Mouse (Mus musculus): ENCODE data around the gene Ticrr.
A peak's percentile ranks its signal among the peaks of the same experiment; 100 is the strongest.

The Ticrr gene

DNA sequence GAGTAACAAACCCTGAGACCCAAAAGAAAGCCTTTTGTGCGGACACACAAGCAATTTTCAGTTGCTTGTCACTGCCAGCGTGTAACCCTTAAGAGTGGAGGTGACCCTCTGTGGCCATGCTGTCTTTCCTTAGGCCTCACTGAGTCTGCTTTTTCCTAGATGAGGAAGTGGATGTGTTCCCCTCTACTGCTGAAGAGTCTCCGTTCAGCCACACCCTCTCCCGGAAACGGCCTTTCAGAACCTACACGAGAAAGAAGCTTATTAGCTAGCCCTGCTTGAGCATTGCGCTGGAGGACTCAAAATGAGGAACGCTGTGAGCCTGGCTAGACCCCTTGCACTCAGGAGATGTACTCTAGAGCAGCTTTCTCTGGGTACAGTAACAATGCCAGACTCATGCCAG lies 36.5 kb downstream of the Ticrr start:
- no peak for DNase-seq

DNA sequence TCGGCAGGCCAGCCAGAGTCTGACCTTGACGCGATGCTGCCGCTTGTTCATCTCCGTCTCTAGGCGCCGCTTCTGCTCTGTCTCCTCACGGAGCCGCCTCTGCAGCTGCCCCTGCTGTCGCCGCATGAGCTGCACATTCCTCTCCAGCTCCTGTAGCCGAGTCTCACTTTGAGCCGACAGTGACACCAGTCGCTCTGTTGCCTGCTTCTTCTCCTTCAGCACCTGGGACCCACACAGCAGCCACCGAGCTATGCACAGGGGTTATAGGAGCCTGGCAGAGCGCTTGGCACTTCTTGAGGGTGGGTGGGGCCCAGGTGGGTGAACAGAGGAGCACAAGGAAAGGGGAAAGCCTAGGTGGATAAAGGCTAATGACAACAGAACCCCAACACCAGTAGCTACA lies 42.8 kb downstream of the Ticrr start:
- DNase-seq = no peak

DNA sequence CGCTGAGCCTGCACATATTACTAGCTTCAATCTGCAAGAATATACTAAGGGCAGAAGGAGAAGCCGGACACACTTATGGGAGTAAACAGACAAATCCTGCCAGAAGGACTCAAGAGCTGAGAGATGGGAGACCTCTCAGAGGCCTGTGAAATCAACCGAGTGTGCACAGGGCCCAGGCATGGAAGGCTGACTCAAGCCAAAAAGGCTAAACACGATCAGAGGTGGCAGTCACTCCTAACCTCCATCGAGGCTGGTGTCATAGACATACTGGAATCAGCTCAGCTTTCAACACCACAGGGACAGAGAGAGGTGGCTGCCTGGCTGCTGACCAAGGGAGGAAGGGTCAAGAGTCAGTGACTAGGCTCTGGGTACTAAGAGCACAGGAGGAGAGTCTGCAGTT lies 45.2 kb downstream of the Ticrr start:
- no peak for DNase-seq

DNA sequence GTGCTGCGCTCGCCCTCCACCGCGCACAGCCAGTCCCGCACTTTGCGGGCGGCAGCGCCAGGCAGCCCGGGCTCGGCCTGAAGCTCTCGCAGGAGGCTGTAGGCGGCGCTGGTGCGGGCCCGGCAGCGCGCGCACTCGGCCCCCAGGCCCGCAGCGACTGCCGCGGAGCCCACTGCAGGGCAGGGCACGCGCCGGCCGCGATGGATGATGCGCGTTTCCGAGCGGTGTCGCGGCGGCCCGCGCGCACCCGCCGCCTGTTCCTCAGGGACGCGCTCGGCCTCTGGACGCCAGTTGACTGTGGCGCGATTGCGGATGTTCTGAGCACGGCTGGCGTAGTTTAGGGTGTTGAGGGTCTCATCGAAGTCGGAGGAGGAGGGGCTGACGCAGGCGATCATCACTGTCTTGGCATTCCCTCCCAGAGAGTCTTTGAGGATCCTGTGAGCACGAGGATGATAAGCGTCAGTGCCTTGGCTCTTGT lies 50.2 kb downstream of the Ticrr start:
- DNase-seq = no peak

DNA sequence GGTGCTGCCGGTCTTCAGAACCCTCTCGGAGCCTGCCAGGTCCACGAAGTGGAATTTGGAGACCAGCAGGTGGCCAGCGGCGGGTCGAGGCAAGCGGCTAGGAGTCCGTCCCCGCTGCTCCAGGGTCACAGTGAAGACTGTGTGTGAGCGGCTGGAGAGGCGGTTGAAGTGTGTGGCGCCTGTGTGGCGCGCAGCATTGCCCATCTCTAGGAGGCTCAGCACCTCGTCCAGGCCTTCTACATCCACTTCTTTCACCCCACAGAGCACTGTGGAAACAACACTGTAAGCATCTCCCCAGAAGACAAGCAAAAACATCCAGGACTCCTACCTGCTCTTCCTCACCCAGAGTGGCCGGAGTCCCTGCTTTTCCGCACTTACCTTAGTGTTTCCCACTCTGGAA lies 50.8 kb downstream of the Ticrr start:
- no peak for DNase-seq

DNA sequence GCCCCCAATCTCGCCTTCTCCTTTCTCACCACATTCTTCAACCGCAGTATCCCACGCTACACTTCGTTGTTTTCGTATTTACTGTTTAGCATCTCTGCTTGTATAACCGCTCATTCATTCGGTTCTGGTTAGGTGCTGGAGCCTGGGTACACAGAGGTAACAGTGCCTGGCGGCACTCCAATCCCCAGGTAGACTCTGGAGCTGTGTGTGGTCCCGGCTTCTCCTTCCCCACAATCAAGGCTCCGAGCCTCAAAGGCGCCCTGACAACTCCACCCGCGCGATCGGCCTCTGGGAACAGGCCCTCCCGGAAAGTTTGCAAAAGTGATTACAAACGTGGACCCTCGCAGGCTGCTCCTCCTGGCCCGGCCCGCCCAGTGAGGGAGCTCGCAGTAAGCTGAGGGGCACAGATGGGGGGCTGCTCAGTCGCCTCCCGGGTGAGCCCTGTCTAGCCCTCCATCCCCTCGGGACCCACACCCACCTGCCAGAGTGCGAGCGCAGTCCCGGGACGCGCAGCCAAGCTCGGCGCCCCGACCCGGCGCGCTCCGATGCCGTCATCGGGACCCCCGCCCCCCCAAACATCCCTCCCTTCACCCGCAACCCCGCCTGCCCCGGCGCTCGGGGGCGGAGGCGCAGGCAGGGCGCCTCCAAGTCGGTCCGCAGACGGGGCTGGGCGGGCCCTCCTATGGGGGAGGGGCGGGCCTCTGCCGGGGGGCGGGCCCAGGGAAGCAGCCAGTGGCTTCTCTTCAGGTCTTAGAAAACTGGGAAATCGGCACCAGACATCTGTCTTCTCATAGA lies 55.4 kb downstream of the Ticrr start, which contains the start of gene Kif7:
Kif7 (minus strand) TSS at position 534 of the 795 bp plus-strand sequence.
- DNase-seq = peak; percentile 85

DNA sequence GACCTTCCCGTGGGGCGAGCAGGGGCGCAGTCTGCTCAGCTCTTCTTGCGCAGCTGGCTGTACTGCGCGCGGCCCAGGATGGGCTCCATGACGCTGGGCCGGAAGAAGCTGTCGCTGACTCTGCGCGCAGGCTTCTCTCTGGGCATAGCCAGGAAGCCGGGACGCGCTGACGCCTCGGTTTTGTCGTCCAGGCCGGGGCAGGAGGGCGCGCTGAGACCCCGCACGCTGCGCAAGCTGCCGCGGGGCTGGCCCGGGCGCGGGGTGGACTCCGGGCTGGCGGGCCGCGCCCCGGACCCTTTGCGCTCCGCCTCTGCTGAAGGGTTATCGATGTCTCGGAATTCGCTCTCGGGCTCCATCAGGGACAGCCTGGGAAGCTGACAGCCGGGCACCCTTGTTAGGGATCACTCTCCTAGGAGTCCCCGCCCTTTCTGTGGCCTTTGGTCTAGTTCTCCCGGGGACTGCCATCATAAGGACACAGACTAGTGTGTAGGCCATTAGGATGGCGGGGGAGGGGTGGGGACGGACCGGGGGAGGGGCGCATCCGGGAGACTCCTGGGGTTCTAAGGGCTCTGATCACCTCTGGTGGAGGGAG lies 61.5 kb downstream of the Ticrr start:
- peak; percentile 44 for DNase-seq

DNA sequence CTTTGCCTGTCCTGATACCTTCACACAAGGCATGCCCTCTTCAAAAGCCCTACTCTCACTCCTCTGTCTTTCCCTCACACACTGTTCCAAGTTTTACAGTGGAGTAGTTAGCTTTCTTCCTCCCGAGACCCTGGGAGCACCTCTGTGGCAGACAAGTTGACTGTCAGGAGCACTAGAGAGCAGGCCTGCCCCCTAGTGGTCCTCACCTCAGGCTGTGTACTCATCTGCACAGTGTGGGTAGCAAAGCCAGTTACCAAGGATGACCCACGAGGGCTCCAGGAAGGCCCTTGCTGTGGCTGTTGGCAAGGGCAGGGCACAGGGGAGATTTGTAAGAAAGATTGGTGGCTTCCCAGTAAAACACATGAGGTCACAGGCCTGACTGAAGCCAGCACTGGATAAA lies 67.1 kb downstream of the Ticrr start:
- DNase-seq = peak; percentile 63

DNA sequence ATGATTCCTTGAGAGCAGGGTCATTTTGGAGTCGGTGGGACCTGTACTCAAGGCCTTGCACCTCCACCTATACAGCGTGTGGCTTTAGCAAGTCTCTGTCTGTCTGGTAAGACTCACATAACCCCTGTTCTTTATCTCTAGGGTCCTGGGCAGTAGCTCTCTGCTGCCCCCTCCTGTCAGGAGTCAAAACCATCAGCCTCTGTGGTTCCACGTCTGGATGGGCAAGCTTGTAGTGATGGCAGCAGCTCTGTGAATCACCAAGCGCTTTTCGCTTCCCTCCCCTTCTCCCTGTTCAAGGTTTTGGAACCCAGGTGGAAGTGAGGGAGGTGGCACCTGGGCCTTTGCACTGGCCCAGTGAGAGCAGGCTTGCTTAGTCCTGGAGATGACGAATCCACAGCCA lies 68.2 kb downstream of the Ticrr start:
- DNase-seq = peak; percentile 61

DNA sequence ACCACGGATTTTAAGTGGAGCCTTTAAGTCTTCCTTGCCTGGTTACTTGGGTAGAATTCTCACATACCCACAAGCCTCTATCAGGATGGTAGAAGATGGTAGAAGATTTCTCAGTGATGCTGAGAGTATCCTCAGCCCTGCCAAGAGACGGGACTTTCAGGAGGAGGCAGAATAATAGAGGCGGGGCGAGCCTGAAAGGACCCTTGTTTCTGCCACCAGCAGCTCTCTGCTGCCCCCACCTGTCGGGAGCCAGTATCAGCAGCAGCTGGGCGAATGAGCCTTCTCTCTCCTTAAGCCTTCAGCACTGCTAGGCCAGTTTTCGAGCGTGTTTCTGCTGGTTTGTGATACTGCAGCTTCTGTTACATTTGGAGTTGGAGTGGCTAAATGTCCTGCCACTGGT lies 69.2 kb downstream of the Ticrr start:
- peak; percentile 69 for DNase-seq

DNA sequence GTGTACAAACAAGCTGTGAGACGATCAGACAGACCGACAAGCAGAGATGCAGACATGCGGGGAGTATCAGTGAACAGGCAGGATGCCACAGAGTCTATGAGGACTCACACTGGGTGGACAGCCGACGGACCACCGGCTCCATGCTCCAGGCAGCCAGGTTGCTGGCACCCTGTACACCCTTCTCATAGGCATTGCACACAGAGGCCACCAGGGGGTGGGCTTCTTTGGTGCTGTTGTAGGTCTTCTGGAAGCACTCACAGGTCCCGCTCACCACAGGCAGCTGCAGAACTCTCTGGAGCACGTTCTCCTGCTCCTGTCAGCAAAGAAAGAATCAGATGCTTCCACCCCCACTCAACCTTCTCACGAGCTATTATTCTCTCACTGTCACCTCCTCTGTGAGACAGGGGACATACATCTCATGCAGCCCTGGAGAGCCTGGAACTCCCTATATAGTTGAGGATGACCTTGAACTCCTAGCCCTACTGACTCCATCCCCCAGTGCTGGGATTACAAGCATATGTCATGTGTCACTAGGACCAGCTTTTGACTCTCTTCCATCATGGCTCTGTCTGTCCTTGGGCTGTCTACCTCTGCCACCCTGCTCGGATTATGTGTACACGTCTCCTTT lies 69.9 kb downstream of the Ticrr start:
- DNase-seq = no peak

DNA sequence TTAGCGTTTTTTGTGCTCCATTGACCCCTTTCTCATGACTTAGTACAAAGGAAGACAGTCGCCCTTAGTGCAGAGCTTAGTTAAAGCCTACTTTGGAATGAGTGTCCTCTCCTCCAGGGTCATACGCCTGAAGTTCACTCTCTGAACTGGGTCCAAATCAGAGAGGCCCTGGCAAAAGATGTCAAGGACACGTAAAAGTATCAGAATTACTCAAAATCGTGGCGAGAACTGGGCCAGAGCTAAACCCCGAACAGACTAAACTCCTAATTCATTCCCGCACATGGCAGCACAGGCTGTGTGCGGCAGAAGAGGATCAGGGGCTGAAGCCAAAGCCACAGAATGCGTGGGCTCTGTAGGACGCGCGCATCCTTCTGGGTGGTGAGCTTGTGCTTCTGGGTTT lies 71.4 kb downstream of the Ticrr start:
- no peak for DNase-seq

DNA sequence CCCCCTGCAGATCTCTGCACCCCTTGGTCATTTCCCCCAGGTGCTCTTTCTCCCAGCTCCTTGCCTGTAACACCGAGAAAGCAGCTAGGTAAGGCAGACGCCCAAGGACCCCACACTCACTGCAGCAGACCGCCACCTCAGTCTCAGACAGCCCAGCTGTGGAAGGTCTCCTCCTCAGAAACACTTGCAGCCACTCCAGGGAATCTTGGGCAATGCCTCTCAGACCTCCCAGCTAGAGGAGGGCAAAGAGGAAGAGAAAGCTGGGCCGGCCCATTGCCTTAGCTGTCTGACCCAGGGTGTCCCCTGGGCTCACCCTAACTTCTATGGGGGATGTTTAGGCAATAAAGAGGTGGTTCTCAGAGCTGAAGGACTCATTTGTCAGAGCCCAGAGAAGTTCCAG lies 72.6 kb downstream of the Ticrr start, which contains the start of gene Plin1:
Plin1 (minus strand) TSS at position 282 of the 400 bp plus-strand sequence.
- DNase-seq = no peak

DNA sequence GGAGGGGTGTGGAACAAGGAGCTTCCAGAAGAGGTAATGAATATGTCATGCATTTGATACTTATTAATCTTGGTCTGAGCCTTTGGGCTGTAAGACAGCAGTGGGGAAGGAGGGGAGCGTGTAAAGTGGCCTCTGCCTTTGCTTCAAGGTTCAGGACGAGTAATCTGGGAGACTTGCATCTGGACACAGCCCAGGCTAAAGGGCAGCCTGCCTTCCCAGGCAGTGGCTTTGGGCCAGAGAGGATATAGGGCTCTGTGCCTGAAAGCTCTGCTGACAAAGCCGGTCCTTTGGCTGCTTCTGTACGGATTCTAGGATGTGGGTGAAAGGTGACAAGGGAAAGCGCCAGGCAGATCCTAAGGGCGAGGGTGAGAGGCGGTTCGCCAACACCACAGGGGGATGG lies 74.6 kb downstream of the Ticrr start:
- no peak for DNase-seq

DNA sequence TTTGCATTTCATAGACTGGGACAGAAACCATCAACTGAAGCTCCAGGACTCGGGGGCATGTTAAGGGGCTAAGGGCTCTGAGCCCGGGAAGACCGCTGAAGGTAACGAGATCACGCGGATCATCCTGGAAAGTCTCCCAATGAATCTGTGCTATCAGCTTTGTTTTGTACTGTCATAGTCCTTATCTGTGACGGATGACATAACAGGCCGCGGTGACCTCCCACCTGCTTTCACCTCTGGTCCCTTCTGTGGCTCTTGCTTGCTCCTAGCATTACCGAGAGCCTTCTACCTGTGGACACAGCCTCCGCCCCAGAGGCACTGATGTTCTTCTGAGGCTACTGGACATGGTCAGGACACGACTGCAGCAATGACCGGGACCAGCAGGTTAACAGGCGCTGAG lies 76.5 kb downstream of the Ticrr start:
- DNase-seq = no peak

DNA sequence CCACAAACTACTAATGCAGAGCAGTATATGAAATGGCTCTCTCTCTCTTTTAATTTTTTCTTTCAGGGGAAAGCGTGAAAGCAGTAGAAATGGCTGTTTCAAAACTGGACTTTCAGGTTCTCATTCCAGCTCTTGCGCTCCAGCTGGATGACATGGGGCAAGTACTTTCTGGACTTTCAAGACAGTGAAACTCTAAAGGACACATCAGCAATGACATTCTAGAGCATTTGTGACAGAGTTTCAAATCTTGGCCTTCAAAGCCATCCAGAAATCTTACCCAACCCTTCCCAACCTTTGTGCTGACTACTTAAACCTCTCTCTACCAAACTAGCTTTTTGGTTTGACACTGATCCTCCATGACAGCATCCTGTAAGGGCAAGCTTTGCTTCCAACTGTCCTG lies 78.9 kb downstream of the Ticrr start:
- DNase-seq = no peak

DNA sequence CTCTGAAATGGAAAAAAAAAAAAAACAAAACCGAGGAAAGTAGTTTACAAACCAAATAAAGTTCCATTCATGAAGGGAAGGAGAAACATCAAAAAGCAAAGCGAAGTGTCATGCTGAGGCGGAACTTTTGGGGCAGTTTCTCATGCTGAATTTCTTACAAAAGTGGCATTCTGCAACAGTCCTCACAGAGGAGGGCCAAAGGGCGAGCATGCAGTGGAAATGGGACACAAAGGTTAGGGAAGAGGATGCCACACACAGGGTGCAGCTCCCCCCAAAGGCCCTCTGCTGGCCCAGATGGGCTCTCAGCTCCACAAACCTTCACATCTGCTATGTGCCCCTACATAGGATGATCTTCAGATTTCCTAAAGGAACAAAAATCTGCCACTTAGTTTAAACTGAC lies 80.3 kb downstream of the Ticrr start:
- DNase-seq = no peak

DNA sequence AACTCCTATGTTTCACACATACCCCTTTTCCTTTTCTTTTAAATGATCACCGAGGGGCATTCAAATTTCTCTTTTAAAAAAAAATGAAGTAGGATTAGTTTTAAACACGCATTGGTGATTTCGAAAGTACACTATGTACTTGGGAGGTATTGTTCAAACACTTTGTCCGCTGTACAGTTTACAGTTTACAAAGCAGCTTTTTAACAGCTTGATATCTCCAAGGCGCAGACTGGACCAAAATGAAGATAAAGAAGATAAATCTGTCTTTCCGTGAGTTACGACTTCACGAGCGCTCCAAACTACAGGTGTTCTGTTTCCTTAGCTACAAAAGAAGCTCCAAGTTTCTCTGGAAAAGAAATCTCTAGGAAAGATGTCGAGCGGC lies 82.3 kb downstream of the Ticrr start:
- DNase-seq = no peak

DNA sequence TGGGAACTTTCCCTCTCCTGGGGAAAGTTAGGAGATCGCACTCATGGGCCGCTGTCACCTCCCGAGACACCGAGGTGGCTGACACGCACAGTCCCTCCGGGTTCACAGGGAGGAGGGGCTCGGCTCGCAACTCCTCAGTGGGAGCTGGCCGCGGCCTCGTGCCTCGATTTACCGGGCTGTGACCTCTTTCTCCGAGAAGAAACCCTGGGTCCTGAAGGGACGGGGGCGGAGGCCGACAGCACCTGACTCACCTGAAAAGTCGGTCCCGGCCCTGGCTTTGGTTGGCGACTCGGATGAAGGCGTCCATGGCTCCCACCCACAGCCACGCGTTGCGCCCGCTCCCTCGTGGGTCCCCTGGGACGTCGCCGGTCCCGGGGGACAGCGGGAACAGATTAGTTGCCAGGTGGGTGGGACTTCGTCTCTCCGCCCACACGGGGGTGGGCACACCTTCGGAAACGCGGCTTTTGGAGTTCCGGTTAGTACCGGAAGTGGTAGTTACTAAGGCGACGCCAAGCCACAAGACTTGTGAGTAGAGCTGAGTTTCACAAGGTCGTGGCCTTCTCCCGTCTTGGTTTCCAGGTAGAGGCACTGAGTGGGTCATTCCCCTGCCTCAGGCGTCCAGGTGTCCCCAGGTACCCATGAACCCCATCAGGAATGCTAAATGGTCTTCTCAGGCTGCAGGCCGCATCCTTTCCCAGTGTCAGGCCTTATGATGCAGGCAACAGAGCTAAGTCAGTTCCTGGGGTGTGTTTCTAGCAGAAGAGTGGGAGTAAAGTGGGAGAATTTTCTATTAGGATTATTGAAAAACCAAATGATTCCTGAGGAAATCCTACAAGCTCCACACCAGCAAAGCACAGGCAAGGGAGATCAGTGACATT lies 82.9 kb downstream of the Ticrr start, which contains the start of the genes Pex11a and Wdr93:
Pex11a (minus strand) TSS at position 473 of the 878 bp plus-strand sequence.
Wdr93 (plus strand) TSS at position 505 of the 878 bp plus-strand sequence.
- peak; percentile 76 for DNase-seq

DNA sequence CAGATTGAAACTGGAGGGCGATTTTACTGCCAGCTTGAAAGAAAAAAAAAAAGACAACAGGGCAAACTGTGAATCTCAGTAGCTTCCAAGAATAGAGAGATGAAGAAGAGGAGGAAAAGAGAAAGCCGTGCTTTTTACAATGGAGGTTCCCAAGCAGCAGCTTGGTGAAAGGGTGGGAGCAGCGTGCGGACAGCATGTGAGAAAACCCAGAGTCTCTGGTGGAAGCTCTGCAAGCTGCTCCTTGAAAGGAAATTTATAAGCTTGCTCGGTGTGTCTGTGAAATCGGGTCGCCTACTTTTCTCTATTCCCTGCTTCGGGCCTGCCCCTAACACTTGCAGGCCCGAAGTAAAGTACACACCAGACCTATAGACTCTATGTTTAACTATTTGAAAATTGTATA lies 84.1 kb downstream of the Ticrr start:
- DNase-seq = no peak

DNA sequence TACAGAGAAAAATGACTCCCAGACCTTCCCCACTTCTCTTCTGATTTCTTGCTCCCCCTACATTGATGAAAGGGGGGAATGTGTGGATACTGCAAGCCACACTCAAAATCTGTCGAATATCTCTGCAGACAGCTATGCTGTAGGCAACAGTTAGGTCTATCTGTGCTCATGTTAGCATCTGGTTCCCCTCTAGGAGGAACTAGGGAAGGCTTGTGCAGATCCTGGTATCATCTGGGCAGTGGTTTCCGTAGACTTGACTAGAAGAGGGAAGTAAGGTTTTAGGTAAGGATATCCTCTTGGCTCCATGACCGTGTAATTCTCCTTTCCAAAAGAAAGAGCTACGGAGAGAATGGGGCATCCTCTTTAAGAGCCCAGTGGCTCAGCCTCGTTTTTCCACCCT lies 84.6 kb downstream of the Ticrr start:
- no peak for DNase-seq

DNA sequence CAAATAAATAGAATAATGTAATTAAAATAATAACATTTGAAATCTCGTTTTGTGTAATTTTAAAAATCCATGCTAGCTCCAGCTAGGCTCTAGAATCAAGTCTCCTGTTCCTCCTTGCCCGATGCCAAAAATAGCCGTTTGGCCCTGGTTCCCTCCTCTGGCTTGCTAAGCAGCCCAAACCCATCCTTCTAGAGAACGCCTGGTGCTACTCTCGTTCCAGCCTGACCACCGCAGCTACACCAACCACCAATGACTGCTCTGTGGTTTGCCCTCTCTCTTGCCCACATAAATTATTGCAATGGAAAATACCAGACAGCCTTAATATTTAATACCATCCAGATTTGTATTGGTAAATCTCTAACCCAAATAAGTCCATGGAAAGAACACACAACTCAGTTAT lies 87.7 kb downstream of the Ticrr start:
- DNase-seq = no peak

Data from liver (tissue).